Mouse (Mus musculus) E14TG2a.4 (cell line): ENCODE measurements around the gene Pex26.

ENCODE experiments used
- CTCF ChIP-seq: conservative IDR thresholded peaks from 2 replicates; pipeline ENCODE4 v1.5.1; 2014; ENCODE audit warnings: low read length
- NANOG ChIP-seq: IDR thresholded peaks from 2 replicates; pipeline ENCODE4 v1.6.1; 2014; ENCODE audit warnings: borderline replicate concordance, low read length, mixed read lengths
- POU5F1 ChIP-seq: IDR thresholded peaks from 2 replicates; pipeline ENCODE4 v1.6.1; 2014; ENCODE audit warnings: low read length, borderline replicate concordance

GRCm38 (mm10) chr6:121138338-121139040 lies 45.0 kb upstream of the Pex26 start:
- TF ChIP-seq CTCF (no peak), NANOG (no peak), POU5F1 (no peak)
